Mouse (Mus musculus): Measurements from ENCODE around the gene Cdc37l1. TPM values are rescaled to one million over a fixed set of nuclear protein-coding genes. Genes with fewer than 3 reads are reported as not detected.

The Cdc37l1 gene
- 9.2 and 14.8 TPM in 2 replicates for polyA plus RNA-seq (2012; rRNA removed)

DNA sequence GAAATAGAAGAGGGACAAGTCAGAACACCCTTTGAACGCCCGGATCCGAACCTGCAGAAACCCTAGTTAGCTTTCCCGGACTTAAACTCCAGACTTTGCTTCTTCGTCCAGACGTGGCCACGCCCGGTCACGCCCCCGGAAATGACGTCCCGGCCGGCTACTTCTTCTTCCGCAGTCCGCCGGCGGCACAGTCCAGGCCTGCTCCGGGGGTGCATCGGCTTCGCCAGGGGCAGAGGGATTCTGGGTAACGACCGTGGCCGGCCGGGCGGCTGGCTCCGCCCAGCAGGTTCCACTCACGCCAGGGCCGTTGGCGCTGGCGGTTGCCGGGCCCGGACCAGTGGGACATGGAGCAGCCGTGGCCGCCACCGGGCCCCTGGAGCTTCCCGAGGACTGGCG is at the start of gene Cdc37l1:
Gene Cdc37l1, plus strand, starts transcription at position 159 of the 396 bp plus-strand sequence.
- DNase-seq = peak; percentile 99
- H3K4me1 ChIP-seq (ENCODE audit: control insufficient read depth, insufficient read depth, low read length) = peaks cover 10% of the 10 kb centered on the region
- TF ChIP-seq CTCF (IDR thresholded peaks at IDR 0.05; ENCODE audit: insufficient read depth, low read length) (no peak), POLR2A (IDR thresholded peaks at IDR 0.05; ENCODE audit: borderline replicate concordance, extremely low read depth, low read depth, low read length) (peak; percentile 78; the same call in 1 of the 2 replicates)
- H3K4me3 ChIP-seq (replicated peaks; ENCODE audit: extremely low read depth, low read depth, low read length) = peak within 1 kb of the TSS; percentile 45
- WGBS = under 1% methylated on average over 37 of the region's 37 CpGs

DNA sequence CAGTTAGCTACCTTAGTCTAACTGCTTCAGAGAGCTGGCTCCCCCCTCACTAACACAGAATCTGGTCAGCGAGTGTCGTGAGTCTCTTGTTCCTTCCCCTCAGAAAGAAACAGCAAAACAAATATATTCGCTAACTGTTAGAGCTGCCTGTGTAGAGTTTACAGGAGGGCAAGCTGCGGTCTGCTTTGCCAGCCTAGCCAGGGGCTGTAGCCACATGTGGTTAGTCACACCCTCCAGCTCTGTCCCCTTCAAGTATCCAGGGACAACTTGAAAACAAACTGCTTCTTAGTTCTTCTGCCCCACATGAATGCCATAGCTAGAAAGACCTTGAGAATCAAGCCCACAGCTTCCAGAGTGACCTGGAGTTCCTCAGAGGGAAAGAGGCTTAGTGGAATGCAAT is 48.9 kb upstream of the Cdc37l1 start:
- DNase-seq = no peak
- Histone ChIP-seq H3K4me1 (ENCODE audit: control insufficient read depth, insufficient read depth, low read length) (no peaks in the 10 kb centered on the region), H3K4me3 (replicated peaks; ENCODE audit: extremely low read depth, low read depth, low read length) (no peak overlapping the region)
- WGBS = 51% methylated on average over 4 of the region's 4 CpGs
- TF ChIP-seq CTCF (IDR thresholded peaks at IDR 0.05; ENCODE audit: insufficient read depth, low read length) (no peak), POLR2A (IDR thresholded peaks at IDR 0.05; ENCODE audit: borderline replicate concordance, extremely low read depth, low read depth, low read length) (no peak)

DNA sequence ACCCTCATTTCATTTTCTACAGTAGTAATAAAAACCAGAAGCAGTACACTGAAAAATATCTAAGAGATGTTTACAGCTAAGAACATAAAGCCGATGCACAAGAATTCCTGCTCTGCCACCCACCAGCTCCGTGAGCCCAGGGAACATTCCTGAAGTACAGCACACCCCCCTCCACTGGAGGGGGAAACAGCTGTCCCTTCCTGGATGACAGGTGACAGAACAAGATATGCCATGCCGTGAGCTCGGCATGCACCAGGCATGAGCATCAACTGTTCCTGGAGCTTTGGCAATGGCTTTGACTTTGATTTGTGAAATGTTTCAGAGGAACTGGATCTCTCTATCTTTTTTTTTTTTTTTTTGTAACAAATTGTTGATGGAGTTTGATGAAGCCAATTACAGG is 43.4 kb upstream of the Cdc37l1 start:
- DNase-seq = no peak
- TF ChIP-seq POLR2A (IDR thresholded peaks at IDR 0.05; ENCODE audit: borderline replicate concordance, extremely low read depth, low read depth, low read length) (no peak), CTCF (IDR thresholded peaks at IDR 0.05; ENCODE audit: insufficient read depth, low read length) (no peak)
- H3K4me1 ChIP-seq (ENCODE audit: control insufficient read depth, insufficient read depth, low read length) = no peaks in the 10 kb centered on the region
- WGBS = 21% methylated on average over 4 of the region's 4 CpGs
- no peak overlapping the region for H3K4me3 ChIP-seq (replicated peaks; ENCODE audit: extremely low read depth, low read depth, low read length)

DNA sequence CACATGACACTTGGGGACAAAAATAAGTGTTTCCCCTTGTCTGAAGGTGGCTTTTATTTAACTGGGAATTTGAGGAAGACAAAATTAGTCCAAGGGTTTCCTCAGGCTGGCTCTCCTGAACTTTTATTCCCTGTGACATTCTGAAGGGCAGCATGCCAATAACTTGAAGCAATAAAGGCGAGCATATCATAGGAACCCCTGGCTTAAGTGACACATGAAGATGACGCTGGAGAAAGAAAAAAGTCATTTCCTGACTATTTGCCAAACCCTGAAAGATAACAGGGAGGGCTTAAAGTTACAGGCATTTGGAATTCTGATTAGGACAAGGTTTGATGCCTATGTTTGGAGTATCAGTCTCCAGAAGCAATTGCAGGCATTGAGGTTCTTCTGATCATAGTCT is 42.8 kb upstream of the Cdc37l1 start:
- H3K4me1 ChIP-seq (ENCODE audit: control insufficient read depth, insufficient read depth, low read length) = no peaks in the 10 kb centered on the region
- TF ChIP-seq POLR2A (IDR thresholded peaks at IDR 0.05; ENCODE audit: borderline replicate concordance, extremely low read depth, low read depth, low read length) = no peak
- TF ChIP-seq CTCF (IDR thresholded peaks at IDR 0.05; ENCODE audit: insufficient read depth, low read length) = no peak
- WGBS = 29% methylated on average over 2 of the region's 2 CpGs
- no peak overlapping the region for H3K4me3 ChIP-seq (replicated peaks; ENCODE audit: extremely low read depth, low read depth, low read length)
- no peak for DNase-seq

DNA sequence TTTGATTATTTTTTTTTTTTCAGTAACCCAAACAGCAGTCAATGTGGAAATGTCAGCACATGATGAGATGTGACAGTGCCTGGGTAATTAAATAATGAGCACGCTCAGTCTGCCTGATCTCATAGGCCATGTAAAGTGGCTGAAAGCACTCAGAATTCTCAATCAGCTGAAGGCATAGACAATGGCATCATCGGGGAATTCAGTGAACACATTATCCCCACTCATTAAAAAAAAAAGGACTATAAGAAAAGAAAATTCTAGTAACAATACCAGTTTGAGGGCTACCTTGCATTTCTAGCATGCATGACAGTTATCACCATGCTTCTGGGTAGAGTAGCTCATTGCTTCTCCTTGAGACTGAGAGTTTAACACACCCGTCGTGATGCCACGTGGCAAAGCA is 38.9 kb upstream of the Cdc37l1 start:
- TF ChIP-seq POLR2A (IDR thresholded peaks at IDR 0.05; ENCODE audit: borderline replicate concordance, extremely low read depth, low read depth, low read length) (no peak), CTCF (IDR thresholded peaks at IDR 0.05; ENCODE audit: insufficient read depth, low read length) (no peak)
- WGBS = 82% methylated on average over 5 of the region's 5 CpGs
- DNase-seq = no peak
- H3K4me3 ChIP-seq (replicated peaks; ENCODE audit: extremely low read depth, low read depth, low read length) = no peak overlapping the region
- H3K4me1 ChIP-seq (ENCODE audit: control insufficient read depth, insufficient read depth, low read length) = no peaks in the 10 kb centered on the region

DNA sequence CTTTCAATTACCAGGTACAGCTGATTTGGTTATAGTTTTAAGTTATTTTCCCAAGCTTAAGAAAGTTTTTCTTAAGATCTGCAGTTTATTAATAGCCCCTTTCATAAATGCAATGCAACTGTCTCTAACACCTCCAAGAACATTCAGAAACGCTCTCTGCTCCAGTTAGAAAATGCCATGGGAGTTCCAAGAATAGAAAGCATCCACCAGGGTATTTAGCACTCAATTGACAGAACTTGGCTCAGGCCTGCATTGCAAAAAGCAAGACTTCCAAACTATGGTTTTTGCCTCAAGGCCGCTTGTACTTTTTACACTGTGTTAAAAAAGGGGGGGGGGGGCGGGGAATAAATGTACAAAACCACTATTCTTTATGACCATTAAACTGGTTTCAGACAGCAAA is 27.0 kb upstream of the Cdc37l1 start:
- peak overlapping the region; percentile 19 for H3K4me3 ChIP-seq (replicated peaks; ENCODE audit: extremely low read depth, low read depth, low read length)
- 55% methylated on average over 3 of the region's 3 CpGs for WGBS

DNA sequence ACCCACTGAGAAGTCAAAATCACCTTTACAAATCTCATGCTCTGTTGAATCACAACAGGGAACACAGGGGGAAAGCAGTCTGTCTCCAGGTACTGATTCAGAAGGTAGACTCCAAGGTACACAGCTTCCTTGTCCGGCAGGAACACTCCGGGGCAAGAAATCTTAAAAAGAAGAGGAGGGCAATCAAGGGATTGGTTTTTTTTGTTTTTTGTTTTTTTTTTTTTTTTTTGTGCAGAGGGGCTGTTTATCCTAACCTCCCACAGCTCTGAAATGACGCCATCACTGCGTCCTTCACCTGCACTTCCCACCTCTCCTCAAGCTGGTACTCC is 26.7 kb upstream of the Cdc37l1 start:
- TF ChIP-seq CTCF (IDR thresholded peaks at IDR 0.05; ENCODE audit: insufficient read depth, low read length) = no peak; the same call in 1 of the 2 replicates
- TF ChIP-seq POLR2A (IDR thresholded peaks at IDR 0.05; ENCODE audit: borderline replicate concordance, extremely low read depth, low read depth, low read length) = no peak
- Histone ChIP-seq H3K4me1 (ENCODE audit: control insufficient read depth, insufficient read depth, low read length) (peaks cover 14% of the 10 kb centered on the region), H3K4me3 (replicated peaks; ENCODE audit: extremely low read depth, low read depth, low read length) (peak overlapping the region; percentile 83)
- no peak for DNase-seq
- WGBS = 0% methylated on average over 4 of the region's 4 CpGs

More for the DNA sequence above, 27.0 kb upstream of the Cdc37l1 start:
- TF ChIP-seq CTCF (IDR thresholded peaks at IDR 0.05; ENCODE audit: insufficient read depth, low read length) (no peak), POLR2A (IDR thresholded peaks at IDR 0.05; ENCODE audit: borderline replicate concordance, extremely low read depth, low read depth, low read length) (no peak)
- H3K4me1 ChIP-seq (ENCODE audit: control insufficient read depth, insufficient read depth, low read length) = peaks cover 14% of the 10 kb centered on the region
- no peak for DNase-seq

DNA sequence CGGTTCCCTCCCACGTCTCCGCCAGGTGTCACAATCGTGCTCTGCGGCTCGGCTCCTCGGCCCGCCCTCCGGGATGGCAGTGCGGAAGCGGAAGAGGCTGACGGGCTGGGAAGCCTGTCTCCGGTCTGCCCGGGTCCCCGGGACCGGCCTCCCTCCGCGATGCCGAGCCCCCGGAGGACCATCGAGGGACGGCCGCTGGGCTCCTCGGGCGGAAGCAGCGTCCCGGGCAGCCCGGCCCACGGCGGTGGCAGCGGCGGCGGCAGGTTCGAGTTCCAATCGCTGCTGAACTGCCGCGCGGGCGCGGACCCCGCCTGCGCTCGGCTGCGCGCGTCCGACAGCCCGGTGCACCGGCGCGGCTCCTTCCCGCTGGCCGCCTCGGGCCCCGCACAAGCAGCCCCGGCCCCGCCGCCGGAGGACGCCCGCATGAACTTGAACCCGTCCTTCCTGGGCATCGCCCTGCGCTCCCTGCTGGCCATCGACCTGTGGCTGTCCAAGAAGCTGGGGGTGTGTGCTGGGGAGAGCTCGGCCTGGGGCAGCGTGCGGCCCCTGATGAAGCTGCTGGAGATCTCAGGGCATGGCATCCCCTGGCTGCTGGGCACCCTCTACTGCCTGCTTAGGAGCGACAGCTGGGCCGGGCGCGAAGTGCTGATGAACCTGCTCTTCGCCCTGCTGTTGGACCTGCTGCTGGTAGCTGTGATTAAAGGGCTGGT is 26.2 kb upstream of the Cdc37l1 start, which contains the start of gene Plpp6:
Gene Plpp6, plus strand, starts transcription at position 112 of the 710 bp plus-strand sequence.
- under 1% methylated on average over 73 of the region's 73 CpGs for WGBS
- peak; percentile 53 for TF ChIP-seq CTCF (IDR thresholded peaks at IDR 0.05; ENCODE audit: insufficient read depth, low read length)
- peak; percentile 39; the same call in 1 of the 2 replicates for TF ChIP-seq POLR2A (IDR thresholded peaks at IDR 0.05; ENCODE audit: borderline replicate concordance, extremely low read depth, low read depth, low read length)

DNA sequence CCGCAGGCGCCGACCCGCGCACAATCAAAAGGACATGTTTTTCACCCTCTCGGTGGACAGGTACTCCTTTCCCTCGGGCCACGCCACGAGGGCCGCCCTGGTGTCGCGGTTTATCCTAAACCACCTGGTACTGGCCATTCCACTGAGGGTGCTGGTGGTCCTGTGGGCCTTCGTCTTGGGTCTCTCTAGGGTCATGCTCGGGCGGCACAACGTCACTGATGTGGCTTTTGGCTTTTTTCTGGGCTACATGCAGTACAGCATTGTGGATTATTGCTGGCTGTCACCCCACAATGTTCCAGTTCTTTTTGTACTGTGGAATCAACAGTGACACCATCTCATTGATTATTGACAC is 25.6 kb upstream of the Cdc37l1 start:
- TF ChIP-seq POLR2A (IDR thresholded peaks at IDR 0.05; ENCODE audit: borderline replicate concordance, extremely low read depth, low read depth, low read length) = no peak
- TF ChIP-seq CTCF (IDR thresholded peaks at IDR 0.05; ENCODE audit: insufficient read depth, low read length) = no peak
- Histone ChIP-seq H3K4me3 (replicated peaks; ENCODE audit: extremely low read depth, low read depth, low read length) (peak overlapping the region; percentile 83), H3K4me1 (ENCODE audit: control insufficient read depth, insufficient read depth, low read length) (peaks cover 14% of the 10 kb centered on the region)
- DNase-seq = no peak
- 6% methylated on average over 16 of the region's 16 CpGs for WGBS

More for the DNA sequence above, 26.2 kb upstream of the Cdc37l1 start, which contains the start of gene Plpp6:
- DNase-seq = peak; percentile 85
- Histone ChIP-seq H3K4me1 (ENCODE audit: control insufficient read depth, insufficient read depth, low read length) (peaks cover 14% of the 10 kb centered on the region), H3K4me3 (replicated peaks; ENCODE audit: extremely low read depth, low read depth, low read length) (peak within 1 kb of the TSS; percentile 83)

DNA sequence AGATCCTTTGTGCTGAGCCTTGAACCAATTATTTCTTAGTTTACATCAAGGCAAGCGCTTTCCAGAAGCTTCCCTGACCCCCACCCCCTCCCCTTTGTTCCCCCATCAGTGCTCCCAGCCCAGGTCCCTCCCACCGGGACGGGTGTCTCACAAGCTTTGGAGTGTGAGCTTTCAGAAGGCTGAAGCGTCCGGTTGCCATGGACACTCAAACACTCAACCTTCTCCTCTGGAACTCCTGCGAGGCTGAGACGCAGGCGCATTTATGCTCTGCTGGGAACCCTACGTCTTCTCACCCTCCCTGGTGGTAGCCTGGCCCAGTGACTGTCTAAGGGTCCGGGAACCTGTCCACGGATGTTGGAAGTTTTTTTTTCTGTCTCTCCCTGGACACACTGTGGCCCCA is 22.5 kb upstream of the Cdc37l1 start, which contains the start of gene 4430402I18Rik:
Gene 4430402I18Rik, minus strand, starts transcription at position 149 of the 400 bp plus-strand sequence.
- Histone ChIP-seq H3K4me1 (ENCODE audit: control insufficient read depth, insufficient read depth, low read length) (peaks cover 17% of the 10 kb centered on the region), H3K4me3 (replicated peaks; ENCODE audit: extremely low read depth, low read depth, low read length) (no peak within 1 kb of the TSS)
- TF ChIP-seq CTCF (IDR thresholded peaks at IDR 0.05; ENCODE audit: insufficient read depth, low read length) = no peak
- TF ChIP-seq POLR2A (IDR thresholded peaks at IDR 0.05; ENCODE audit: borderline replicate concordance, extremely low read depth, low read depth, low read length) = no peak
- 32% methylated on average over 11 of the region's 11 CpGs for WGBS
- DNase-seq = no peak
